Mouse (Mus musculus) forebrain, embryonic 14.5 days (tissue): ENCODE measurements around the gene Atp6v0d1. TPM values are rescaled to one million over a fixed set of nuclear protein-coding genes. Genes with fewer than 3 reads are reported as not detected.

Experiments
- ATAC-seq: fragments of 200-750 bp; cut with Nextera tagmentation; 2 replicates; pipeline ENCODE4 v1.8.0; 2017; ENCODE audit warnings: mild to moderate bottlenecking, moderate library complexity
- DNase-seq: peaks from one replicate; pipeline ENCODE4 v3.0.0-alpha.2; 2015; ENCODE audit warnings: low spot score
- H3K27ac ChIP-seq: fragments of 300-500 bp; sonication (generic); 2 replicates; pipeline ENCODE4 v1.5.1; 2014; ENCODE audit warnings: low read depth, mild to moderate bottlenecking, control low read depth, low read length, moderate library complexity
- H3K27me3 ChIP-seq: fragments of 300-500 bp; sonication (generic); replicated peaks from 2 replicates; pipeline ENCODE4 v1.6.1; 2014; ENCODE audit warnings: low read length, control low read depth, mixed read lengths; ENCODE audit not compliant: control insufficient read depth, insufficient read depth
- H3K36me3 ChIP-seq: fragments of 300-500 bp; sonication (generic); 2 replicates; pipeline ENCODE4 v1.6.1; 2014; ENCODE audit warnings: low read length, control low read depth; ENCODE audit not compliant: control insufficient read depth, insufficient read depth
- H3K4me1 ChIP-seq: fragments of 300-500 bp; sonication (generic); 2 replicates; pipeline ENCODE4 v1.6.1; 2014; ENCODE audit warnings: antibody characterized with exemption, low read length, control low read depth; ENCODE audit not compliant: control insufficient read depth, insufficient read depth
- H3K4me2 ChIP-seq: fragments of 300-500 bp; sonication (generic); 2 replicates; pipeline ENCODE4 v1.6.1; 2014; ENCODE audit warnings: mild to moderate bottlenecking, control low read depth, low read length
- H3K4me3 ChIP-seq: fragments of 300-500 bp; sonication (generic); 2 replicates; pipeline ENCODE4 v1.5.1; 2014; ENCODE audit warnings: low read depth, low read length, control low read depth
- H3K9ac ChIP-seq: fragments of 300-500 bp; sonication (generic); 2 replicates; pipeline ENCODE4 v1.6.1; 2014; ENCODE audit warnings: mild to moderate bottlenecking, low read length, control low read depth, moderate library complexity
- H3K9me3 ChIP-seq: fragments of 300-500 bp; sonication (generic); replicated peaks from 2 replicates; pipeline ENCODE4 v1.6.1; 2016; ENCODE audit warnings: low read length, control low read depth, mixed read lengths; ENCODE audit not compliant: control insufficient read depth
- whole genome bisulfite sequencing: fragments of 180-500 bp; shearing (Covaris S2); extraction: QIAGEN DNeasy Blood & Tissue Kit; methylation state at CpG from one replicate; pipeline ENCODE4 v1.1.7; 2014; 5-methylcytosine and 5-hydroxymethylcytosine counted together
- polyA plus RNA-seq: library from polyadenylated mRNA; unstranded; fragments of >200 nt; fragmentation: Nextera tagmentation; extraction: Ambion mirVana; gene quantifications from 2 replicates; pipeline ENCODE4 v1.2.1, GENCODE M21; 2014

The Atp6v0d1 gene
- polyA plus RNA-seq, 1 experiment from 2014 or later, result 194 TPM

- DNase-seq (no peak), ATAC-seq (no peak)
- WGBS, result 28% methylated on average over 15 of the region's 15 CpGs
- H3K27me3 ChIP-seq, result no peaks in the 10 kb centered on the region
- no peaks in the 10 kb centered on the region for H3K9me3 ChIP-seq
- no peak overlapping the region for H3K27ac ChIP-seq
- H3K36me3 ChIP-seq, result no peaks in the 10 kb centered on the region
- H3K4me2 ChIP-seq, result no peak overlapping the region
- H3K4me3 ChIP-seq, result no peak overlapping the region
- H3K9ac ChIP-seq, result no peak overlapping the region
- no peaks in the 10 kb centered on the region for H3K4me1 ChIP-seq
These were observed 28.0 kb upstream of the Atp6v0d1 start for GRCm38 (mm10) chr8:105593859-105594258.

GRCm38 (mm10) chr8:105592431-105592830 is 26.6 kb upstream of the Atp6v0d1 start:
- 90% methylated on average over 2 of the region's 2 CpGs for WGBS
- no peak overlapping the region for H3K4me3 ChIP-seq
- ATAC-seq (no peak), DNase-seq (no peak)
- no peaks in the 10 kb centered on the region for H3K9me3 ChIP-seq
- no peaks in the 10 kb centered on the region for H3K36me3 ChIP-seq
- no peak overlapping the region for H3K9ac ChIP-seq
- no peaks in the 10 kb centered on the region for H3K4me1 ChIP-seq
- H3K27ac ChIP-seq, result no peak overlapping the region
- no peak overlapping the region for H3K4me2 ChIP-seq
- no peaks in the 10 kb centered on the region for H3K27me3 ChIP-seq

GRCm38 (mm10) chr8:105579719-105580118 is 13.9 kb upstream of the Atp6v0d1 start:
- H3K27me3 ChIP-seq, result no peaks in the 10 kb centered on the region
- H3K4me3 ChIP-seq, result no peak overlapping the region
- 78% methylated on average over 3 of the region's 3 CpGs for WGBS
- H3K27ac ChIP-seq, result no peak overlapping the region
- H3K36me3 ChIP-seq, result no peaks in the 10 kb centered on the region
- no peaks in the 10 kb centered on the region for H3K9me3 ChIP-seq
- no peaks in the 10 kb centered on the region for H3K4me1 ChIP-seq
- no peak overlapping the region for H3K4me2 ChIP-seq
- no peak overlapping the region for H3K9ac ChIP-seq
- no peak for ATAC-seq
- no peak for DNase-seq

- 54% methylated on average over 3 of the region's 3 CpGs for WGBS
- no peaks in the 10 kb centered on the region for H3K27me3 ChIP-seq
- DNase-seq (peak; percentile 29), ATAC-seq (no peak)
- no peaks in the 10 kb centered on the region for H3K4me1 ChIP-seq
- H3K36me3 ChIP-seq, result no peaks in the 10 kb centered on the region
- H3K27ac ChIP-seq, result no peak overlapping the region
- H3K9ac ChIP-seq, result no peak overlapping the region
- no peak overlapping the region for H3K4me2 ChIP-seq
- no peaks in the 10 kb centered on the region for H3K9me3 ChIP-seq
- H3K4me3 ChIP-seq, result no peak overlapping the region
These were observed 9.7 kb upstream of the Atp6v0d1 start for GRCm38 (mm10) chr8:105575538-105575937.

- Histone ChIP-seq H3K36me3 (no peaks in the 10 kb centered on the region), H3K9me3 (no peaks in the 10 kb centered on the region), H3K27ac (no peak overlapping the region), H3K27me3 (no peaks in the 10 kb centered on the region), H3K4me3 (no peak overlapping the region), H3K4me2 (no peak overlapping the region), H3K9ac (no peak overlapping the region), H3K4me1 (no peaks in the 10 kb centered on the region)
- 41% methylated on average over 6 of the region's 6 CpGs for WGBS
- DNase-seq, result no peak
- no peak for ATAC-seq
These were observed 8.9 kb upstream of the Atp6v0d1 start for GRCm38 (mm10) chr8:105574741-105575140.

GRCm38 (mm10) chr8:105573427-105573826 is 7.6 kb upstream of the Atp6v0d1 start:
- Histone ChIP-seq H3K27ac (no peak overlapping the region), H3K9ac (no peak overlapping the region), H3K4me3 (no peak overlapping the region), H3K9me3 (no peaks in the 10 kb centered on the region), H3K36me3 (no peaks in the 10 kb centered on the region), H3K4me1 (no peaks in the 10 kb centered on the region), H3K27me3 (no peaks in the 10 kb centered on the region), H3K4me2 (no peak overlapping the region)
- ATAC-seq (no peak), DNase-seq (peak; percentile 40)

GRCm38 (mm10) chr8:105571810-105572209 is 6.0 kb upstream of the Atp6v0d1 start:
- Histone ChIP-seq H3K27ac (no peak overlapping the region), H3K4me1 (peaks cover 6% of the 10 kb centered on the region), H3K27me3 (no peaks in the 10 kb centered on the region), H3K4me2 (no peak overlapping the region), H3K9ac (no peak overlapping the region), H3K9me3 (no peaks in the 10 kb centered on the region), H3K4me3 (no peak overlapping the region), H3K36me3 (no peaks in the 10 kb centered on the region)
- DNase-seq (no peak), ATAC-seq (no peak)
- WGBS, result 95% methylated on average over 9 of the region's 9 CpGs

GRCm38 (mm10) chr8:105566703-105567595 is 1.1 kb upstream of the Atp6v0d1 start:
- Histone ChIP-seq H3K36me3 (0 out of 2 replicates have a peak, but pooled peaks cover 6% of the 10 kb centered on the region), H3K4me1 (peaks cover 21% of the 10 kb centered on the region), H3K27me3 (no peaks in the 10 kb centered on the region), H3K9me3 (no peaks in the 10 kb centered on the region), H3K9ac (peak overlapping the region; percentile 68), H3K27ac (no peak overlapping the region), H3K4me2 (peak overlapping the region; percentile 75), H3K4me3 (peak overlapping the region; percentile 93)
- DNase-seq (peak; percentile 23), ATAC-seq (0 out of 2 replicates have a peak, but pooled peaks have one; percentile 2)
- WGBS, result 39% methylated on average over 27 of the region's 27 CpGs

GRCm38 (mm10) chr8:105565401-105565881 is 406 bp downstream of the Atp6v0d1 start:
- ATAC-seq, result peak; percentile 75
- H3K4me1 ChIP-seq, result peaks cover 21% of the 10 kb centered on the region
- 0 out of 2 replicates have a peak, but pooled peaks cover 6% of the 10 kb centered on the region for H3K36me3 ChIP-seq
- no peaks in the 10 kb centered on the region for H3K9me3 ChIP-seq
- peak overlapping the region; percentile 84 for H3K27ac ChIP-seq
- H3K4me3 ChIP-seq, result peak overlapping the region; percentile 93
- no peaks in the 10 kb centered on the region for H3K27me3 ChIP-seq
- H3K4me2 ChIP-seq, result peak overlapping the region; percentile 75
- peak overlapping the region; percentile 88 for H3K9ac ChIP-seq
- under 1% methylated on average over 31 of the region's 31 CpGs for WGBS
- peak; percentile 14 for DNase-seq
